Mouse (Mus musculus): ENCODE results near the gene Actl6b. TPM values are rescaled to one million over a fixed set of nuclear protein-coding genes. Genes with fewer than 3 reads are reported as not detected.

Gene Actl6b
- polyA plus RNA-seq, 2 experiments, result 0.39 to 1.1 TPM

DNA sequence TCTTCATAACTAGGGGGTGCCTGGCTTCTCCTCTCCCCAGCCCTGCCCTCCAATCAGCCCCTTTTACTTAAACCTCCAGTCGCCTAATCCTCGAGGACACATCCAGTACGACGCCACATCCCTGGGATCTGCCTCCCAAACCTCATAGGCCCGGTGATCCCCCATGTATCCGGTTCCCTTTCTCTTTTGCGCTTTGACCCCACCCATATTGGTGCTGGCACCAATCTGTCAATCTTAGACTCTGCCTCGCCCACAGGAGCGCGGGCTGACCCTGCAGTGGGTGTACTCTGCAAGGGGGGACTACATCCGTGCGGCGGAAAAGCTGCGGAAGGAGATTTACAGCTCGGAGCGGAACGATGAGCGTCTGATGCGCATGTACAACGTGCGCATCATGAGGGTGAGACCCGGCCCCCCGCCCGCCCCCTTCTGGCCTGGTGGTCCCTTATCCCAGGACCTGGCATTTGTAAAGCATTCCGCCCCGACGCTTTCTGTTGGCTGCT, 30.4 kb downstream of the Actl6b start:
- no peaks in the 10 kb centered on the region for H3K36me3 ChIP-seq (ENCODE audit: control insufficient read depth, insufficient read depth, low read length)
- no peak for TF ChIP-seq POLR2A (IDR thresholded peaks at IDR 0.05; ENCODE audit: borderline replicate concordance, extremely low read depth, insufficient read depth, insufficient read length)
- H3K27ac ChIP-seq (replicated peaks; ENCODE audit: low read depth, low read length), result no peak overlapping the region
- H3K9me3 ChIP-seq (ENCODE audit: control insufficient read depth, low read length), result no peaks in the 10 kb centered on the region
- 18% methylated on average over 27 of the region's 27 CpGs for WGBS
- H3K4me2 ChIP-seq (replicated peaks; ENCODE audit: low read depth, low read length, severe bottlenecking), result peak overlapping the region; percentile 50
- H3K4me3 ChIP-seq (replicated peaks; ENCODE audit: low read length), result peak overlapping the region; percentile 35
- peaks cover 19% of the 10 kb centered on the region for H3K27me3 ChIP-seq (ENCODE audit: control insufficient read depth, insufficient read depth, low read length)
- H3K9ac ChIP-seq (ENCODE audit: low read depth, low read length, severe bottlenecking), result peak overlapping the region; percentile 46
- DNase-seq (ENCODE audit: low spot score) (peak; percentile 65), ATAC-seq (ENCODE audit: low FRiP score, low read depth) (peak; percentile 68)
- H3K4me1 ChIP-seq (ENCODE audit: control insufficient read depth, insufficient read depth, low read length), result no peaks in the 10 kb centered on the region

GRCm38 (mm10) chr5:137584976-137585375, 31.7 kb downstream of the Actl6b start:
- no peak overlapping the region for H3K4me3 ChIP-seq (replicated peaks; ENCODE audit: low read length)
- 29% methylated on average over 8 of the region's 8 CpGs for WGBS
- DNase-seq (ENCODE audit: low spot score) (peak; percentile 75), ATAC-seq (ENCODE audit: low FRiP score, low read depth) (no peak)
- TF ChIP-seq POLR2A (IDR thresholded peaks at IDR 0.05; ENCODE audit: borderline replicate concordance, extremely low read depth, insufficient read depth, insufficient read length), result no peak
- H3K4me1 ChIP-seq (ENCODE audit: control insufficient read depth, insufficient read depth, low read length), result no peaks in the 10 kb centered on the region
- H3K9ac ChIP-seq (ENCODE audit: low read depth, low read length, severe bottlenecking), result no peak overlapping the region
- H3K9me3 ChIP-seq (ENCODE audit: control insufficient read depth, low read length), result no peaks in the 10 kb centered on the region
- peaks cover 19% of the 10 kb centered on the region for H3K27me3 ChIP-seq (ENCODE audit: control insufficient read depth, insufficient read depth, low read length)
- H3K4me2 ChIP-seq (replicated peaks; ENCODE audit: low read depth, low read length, severe bottlenecking), result no peak overlapping the region
- no peaks in the 10 kb centered on the region for H3K36me3 ChIP-seq (ENCODE audit: control insufficient read depth, insufficient read depth, low read length)
- H3K27ac ChIP-seq (replicated peaks; ENCODE audit: low read depth, low read length), result no peak overlapping the region

DNA sequence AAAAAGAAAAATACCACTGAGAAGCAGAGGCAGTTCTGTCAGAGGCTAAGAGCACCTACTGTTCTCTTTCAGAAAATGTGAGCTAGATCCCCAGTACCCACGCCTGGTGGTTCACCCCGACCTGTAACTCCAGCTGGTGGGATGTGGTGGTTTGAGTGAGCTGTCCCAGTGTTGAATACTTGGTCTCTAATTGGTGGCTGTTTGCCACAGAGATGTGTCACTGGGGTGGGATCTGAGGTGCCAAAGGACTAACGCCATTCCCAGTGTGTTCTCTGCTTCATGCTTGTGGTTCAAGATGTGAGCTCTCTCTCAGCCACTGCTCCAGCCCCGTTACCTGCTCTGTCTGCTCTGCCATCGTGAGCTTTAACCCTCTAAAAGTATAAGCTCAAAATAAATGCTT, 37.2 kb downstream of the Actl6b start:
- Histone ChIP-seq H3K4me1 (ENCODE audit: control insufficient read depth, insufficient read depth, low read length) (no peaks in the 10 kb centered on the region), H3K9ac (ENCODE audit: low read depth, low read length, severe bottlenecking) (no peak overlapping the region), H3K9me3 (ENCODE audit: control insufficient read depth, low read length) (no peaks in the 10 kb centered on the region), H3K4me3 (replicated peaks; ENCODE audit: low read length) (no peak overlapping the region), H3K36me3 (ENCODE audit: control insufficient read depth, insufficient read depth, low read length) (no peaks in the 10 kb centered on the region), H3K4me2 (replicated peaks; ENCODE audit: low read depth, low read length, severe bottlenecking) (no peak overlapping the region), H3K27ac (replicated peaks; ENCODE audit: low read depth, low read length) (no peak overlapping the region), H3K27me3 (ENCODE audit: control insufficient read depth, insufficient read depth, low read length) (no peaks in the 10 kb centered on the region)
- ATAC-seq (ENCODE audit: low FRiP score, low read depth), result no peak
- TF ChIP-seq POLR2A (IDR thresholded peaks at IDR 0.05; ENCODE audit: borderline replicate concordance, extremely low read depth, insufficient read depth, insufficient read length), result no peak
- DNase-seq (ENCODE audit: low spot score), result no peak
- 69% methylated on average over 5 of the region's 5 CpGs for whole genome bisulfite sequencing

GRCm38 (mm10) chr5:137595921-137596320, 42.6 kb downstream of the Actl6b start:
- H3K9me3 ChIP-seq (ENCODE audit: control insufficient read depth, low read length), result no peaks in the 10 kb centered on the region
- 0 out of 2 replicates have a peak, but pooled peaks cover 9% of the 10 kb centered on the region for H3K36me3 ChIP-seq (ENCODE audit: control insufficient read depth, insufficient read depth, low read length)
- no peak overlapping the region for H3K9ac ChIP-seq (ENCODE audit: low read depth, low read length, severe bottlenecking)
- no peak overlapping the region for H3K4me2 ChIP-seq (replicated peaks; ENCODE audit: low read depth, low read length, severe bottlenecking)
- no peaks in the 10 kb centered on the region for H3K27me3 ChIP-seq (ENCODE audit: control insufficient read depth, insufficient read depth, low read length)
- no peak for TF ChIP-seq POLR2A (IDR thresholded peaks at IDR 0.05; ENCODE audit: borderline replicate concordance, extremely low read depth, insufficient read depth, insufficient read length)
- ATAC-seq (ENCODE audit: low FRiP score, low read depth) (no peak), DNase-seq (ENCODE audit: low spot score) (no peak)
- WGBS, result 77% methylated on average over 7 of the region's 7 CpGs
- H3K4me3 ChIP-seq (replicated peaks; ENCODE audit: low read length), result no peak overlapping the region
- peaks cover 11% of the 10 kb centered on the region; the same call in 1 of the 2 replicates for H3K4me1 ChIP-seq (ENCODE audit: control insufficient read depth, insufficient read depth, low read length)
- H3K27ac ChIP-seq (replicated peaks; ENCODE audit: low read depth, low read length), result no peak overlapping the region

DNA sequence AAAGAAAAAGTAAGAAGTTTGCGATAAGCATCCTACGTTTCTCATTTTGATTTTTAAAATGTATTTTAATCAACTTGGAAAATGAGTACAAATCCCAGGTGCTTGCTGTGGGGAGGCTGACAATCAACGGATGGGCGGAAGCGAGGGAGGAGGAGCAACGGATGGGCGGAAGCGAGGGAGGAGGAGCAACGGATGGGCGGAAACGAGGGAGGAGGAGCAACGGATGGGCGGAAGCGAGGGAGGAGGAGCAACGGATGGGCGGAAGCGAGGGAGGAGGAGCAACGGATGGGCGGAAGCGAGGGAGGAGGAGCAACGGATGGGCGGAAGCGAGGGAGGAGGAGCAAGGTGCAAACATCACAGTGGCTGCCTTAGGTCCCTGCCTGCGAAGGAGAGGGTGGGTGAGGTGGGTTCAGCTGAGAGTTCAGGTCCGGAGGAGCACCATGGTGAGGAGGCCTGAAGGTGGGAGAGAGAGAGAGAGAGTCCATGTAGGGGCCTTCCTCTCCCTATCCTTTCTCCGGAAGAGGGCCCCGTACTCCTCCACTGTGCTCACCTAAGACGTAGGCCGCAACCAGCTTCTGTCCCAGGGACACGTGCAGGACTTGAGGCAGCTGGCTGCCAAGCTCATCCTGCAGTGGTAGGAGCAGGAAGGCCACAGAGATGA, 43.4 kb downstream of the Actl6b start:
- no peak for DNase-seq (ENCODE audit: low spot score)
- 0 out of 2 replicates have a peak overlapping the region, but pooled peaks have one; percentile 7 for H3K4me3 ChIP-seq (replicated peaks; ENCODE audit: low read length)

More for the DNA sequence above, 43.4 kb downstream of the Actl6b start:
- Histone ChIP-seq H3K4me1 (ENCODE audit: control insufficient read depth, insufficient read depth, low read length) (peaks cover 11% of the 10 kb centered on the region; the same call in 1 of the 2 replicates), H3K36me3 (ENCODE audit: control insufficient read depth, insufficient read depth, low read length) (0 out of 2 replicates have a peak, but pooled peaks cover 9% of the 10 kb centered on the region), H3K9ac (ENCODE audit: low read depth, low read length, severe bottlenecking) (no peak overlapping the region), H3K4me2 (replicated peaks; ENCODE audit: low read depth, low read length, severe bottlenecking) (no peak overlapping the region), H3K9me3 (ENCODE audit: control insufficient read depth, low read length) (no peaks in the 10 kb centered on the region), H3K27ac (replicated peaks; ENCODE audit: low read depth, low read length) (no peak overlapping the region), H3K27me3 (ENCODE audit: control insufficient read depth, insufficient read depth, low read length) (no peaks in the 10 kb centered on the region)
- ATAC-seq (ENCODE audit: low FRiP score, low read depth), result no peak
- TF ChIP-seq POLR2A (IDR thresholded peaks at IDR 0.05; ENCODE audit: borderline replicate concordance, extremely low read depth, insufficient read depth, insufficient read length), result no peak
- 40% methylated on average over 26 of the region's 30 CpGs for WGBS

Data from limb, embryonic 14.5 days (tissue).